18 mouse cellular contexts compared by ENCODE assay signal in genomic region chr9:85127107-85127506, GRCm38 (mm10).
DNase-seq lines count a peak whose midpoint lies in the region; ATAC-seq and TF ChIP-seq lines count a peak whose summit lies in the region.
"Had no signal": no experiment of that assay in that cellular context is flagged by ENCODE, and none has a peak within 500 bp of the region (broad histone marks: within the 10 kb centered on the region; RNA-seq: fewer than 3 reads in every experiment).

No protein-coding gene starts in this region.

- WGBS in heart, adult 2 months, result 61% methylated on average over 4 of the region's 4 CpGs
- 42% methylated on average over 4 of the region's 4 CpGs for WGBS in lung, embryonic 15.5 days
- 56% methylated on average over 4 of the region's 4 CpGs for WGBS in intestine, postnatal 0 days
- 56% methylated on average over 4 of the region's 4 CpGs for WGBS in stomach, embryonic 15.5 days

- peak; percentile 11 for DNase-seq in heart, postnatal 4 days
- no peak for DNase-seq in heart, adult 2 months
- no peak for DNase-seq in lung, adult 18-20 months
- no peak for DNase-seq in left cerebral cortex, adult 11 months (ENCODE audit: low spot score)
- DNase-seq in spleen, adult 12 weeks (ENCODE audit: low spot score), result no peak
- DNase-seq: adrenal gland, postnatal 25 days; cerebellum, adult 2 months; kidney, adult 2 months; thymus, adult 2 months had no signal

- H3K9me3 ChIP-seq in lung, embryonic 15.5 days, result no peaks in the 10 kb centered on the region
- no peaks in the 10 kb centered on the region for H3K9me3 ChIP-seq in intestine, postnatal 0 days (ENCODE audit: control insufficient read depth)
- H3K9me3 ChIP-seq in stomach, embryonic 15.5 days, result no peaks in the 10 kb centered on the region
- H3K9me3 ChIP-seq: forebrain, embryonic 15.5 days; hindbrain, embryonic 13.5 days had no signal

- H3K4me2 ChIP-seq in lung, embryonic 15.5 days, result no peak overlapping the region
- no peak overlapping the region for H3K4me2 ChIP-seq in intestine, postnatal 0 days (replicated peaks; ENCODE audit: low read depth)
- H3K4me2 ChIP-seq in stomach, embryonic 15.5 days, result no peak overlapping the region
- H3K4me2 ChIP-seq: forebrain, embryonic 15.5 days; hindbrain, embryonic 13.5 days had no signal

- no peak for TF ChIP-seq CTCF in heart, adult 2 months (IDR thresholded peaks at IDR 0.05)
- TF ChIP-seq CTCF in intestine, postnatal 0 days (IDR thresholded peaks at IDR 0.05; ENCODE audit: low read depth), result 0 out of 2 replicates have a peak, but pooled peaks have one; percentile 4

- no peak overlapping the region for H3K4me3 ChIP-seq in heart, adult 2 months
- no peak overlapping the region for H3K4me3 ChIP-seq in lung, embryonic 15.5 days
- no peak overlapping the region for H3K4me3 ChIP-seq in intestine, postnatal 0 days (ENCODE audit: low read depth, low read length)
- H3K4me3 ChIP-seq in stomach, embryonic 15.5 days (replicated peaks), result no peak overlapping the region
- H3K4me3 ChIP-seq: forebrain, embryonic 15.5 days; hindbrain, embryonic 13.5 days had no signal

- ATAC-seq in lung, embryonic 15.5 days (ENCODE audit: borderline replicate concordance, extremely low read depth, low FRiP score, low TSS enrichment), result peak; percentile 92
- no peak for ATAC-seq in intestine, postnatal 0 days
- ATAC-seq in stomach, embryonic 15.5 days (ENCODE audit: insufficient read depth, low FRiP score, low read depth), result peak; percentile 60; the same call in 1 of the 2 replicates
- ATAC-seq: activated CD4-positive, CD25-positive, alpha-beta regulatory T cell, adult 4 months; forebrain, embryonic 15.5 days; midbrain, embryonic 16.5 days; Patski had no signal

- no peak for TF ChIP-seq EP300 in heart, adult 2 months (IDR thresholded peaks at IDR 0.05; ENCODE audit: insufficient read depth, low read depth, low read length)

- intact Hi-C loops in heart, adult 2 months (cut with DNase I), result no loop called here

- H3K27ac ChIP-seq in heart, adult 2 months, result no peak overlapping the region
- H3K27ac ChIP-seq in lung, embryonic 15.5 days, result no peak overlapping the region; the same call in 1 of the 2 replicates
- H3K27ac ChIP-seq in intestine, postnatal 0 days (ENCODE audit: low read depth, low read length), result no peak overlapping the region
- 0 out of 2 replicates have a peak overlapping the region, but pooled peaks have one; percentile 0 for H3K27ac ChIP-seq in stomach, embryonic 15.5 days
- H3K27ac ChIP-seq: forebrain, embryonic 15.5 days; hindbrain, embryonic 13.5 days; liver, embryonic 14.5 days had no signal

- H3K27me3 ChIP-seq in heart, adult 2 months (ENCODE audit: control insufficient read depth, insufficient read depth, low read length), result no peaks in the 10 kb centered on the region
- no peaks in the 10 kb centered on the region for H3K27me3 ChIP-seq in lung, embryonic 15.5 days
- H3K27me3 ChIP-seq in intestine, postnatal 0 days (replicated peaks; ENCODE audit: control insufficient read depth, insufficient read depth, low read length), result no peaks in the 10 kb centered on the region
- no peaks in the 10 kb centered on the region for H3K27me3 ChIP-seq in stomach, embryonic 15.5 days (replicated peaks)
- H3K27me3 ChIP-seq: forebrain, embryonic 15.5 days; hindbrain, embryonic 13.5 days; Patski had no signal

- no peak for TF ChIP-seq POLR2A in heart, adult 2 months (IDR thresholded peaks at IDR 0.05; ENCODE audit: insufficient read depth, low read depth, low read length)

- H3K4me1 ChIP-seq in heart, adult 2 months (ENCODE audit: control insufficient read depth, insufficient read depth, low read length), result no peaks in the 10 kb centered on the region
- 0 out of 2 replicates have a peak, but pooled peaks cover 6% of the 10 kb centered on the region for H3K4me1 ChIP-seq in lung, embryonic 15.5 days
- H3K4me1 ChIP-seq in intestine, postnatal 0 days (replicated peaks; ENCODE audit: control insufficient read depth, insufficient read depth, low read length), result no peaks in the 10 kb centered on the region
- H3K4me1 ChIP-seq in stomach, embryonic 15.5 days, result no peaks in the 10 kb centered on the region
- H3K4me1 ChIP-seq: forebrain, embryonic 15.5 days; hindbrain, embryonic 13.5 days had no signal

- no peaks in the 10 kb centered on the region for H3K36me3 ChIP-seq in heart, adult 2 months (ENCODE audit: control insufficient read depth, insufficient read depth, low read length)
- no peaks in the 10 kb centered on the region for H3K36me3 ChIP-seq in lung, embryonic 15.5 days
- no peaks in the 10 kb centered on the region for H3K36me3 ChIP-seq in intestine, postnatal 0 days (ENCODE audit: control insufficient read depth, insufficient read depth)
- H3K36me3 ChIP-seq in stomach, embryonic 15.5 days, result no peaks in the 10 kb centered on the region
- H3K36me3 ChIP-seq: forebrain, embryonic 15.5 days; hindbrain, embryonic 13.5 days had no signal

- no peak overlapping the region for H3K9ac ChIP-seq in heart, adult 2 months (ENCODE audit: low read depth, low read length)
- no peak overlapping the region for H3K9ac ChIP-seq in lung, embryonic 15.5 days
- no peak overlapping the region for H3K9ac ChIP-seq in intestine, postnatal 0 days (ENCODE audit: low read depth, low read length)
- H3K9ac ChIP-seq in stomach, embryonic 15.5 days, result no peak overlapping the region
- H3K9ac ChIP-seq: forebrain, embryonic 15.5 days; hindbrain, embryonic 13.5 days; liver, embryonic 14.5 days had no signal

- H3K79me2 ChIP-seq in heart, adult 2 months (replicated peaks; ENCODE audit: control insufficient read depth, insufficient read depth, low read length), result no peaks in the 10 kb centered on the region
